Mouse (Mus musculus) myocyte (in vitro differentiated cells): ENCODE measurements at regions not wholly inside any gene's neighbourhood (a gene's known extent, or its start where the extent isn't known, plus 50 kb on each side); places are given as distances from the start of the nearest gene placed in this dataset.

Source experiments
- POLR2A ChIP-seq: IDR thresholded peaks from one replicate; pipeline ENCODE4 v1.6.1; 2011; ENCODE audit warnings: low read depth, mild to moderate bottlenecking, control low read depth, moderate library complexity; ENCODE audit not compliant: insufficient read length
- TCF12 ChIP-seq: IDR thresholded peaks from one replicate; pipeline ENCODE4 v1.6.1; 2011; ENCODE audit warnings: mild to moderate bottlenecking, control low read depth; ENCODE audit not compliant: poor library complexity, insufficient read depth, severe bottlenecking
- USF1 ChIP-seq: IDR thresholded peaks from one replicate; pipeline ENCODE4 v1.6.1; 2011; ENCODE audit warnings: low read depth, mild to moderate bottlenecking, control low read depth, moderate library complexity

DNA sequence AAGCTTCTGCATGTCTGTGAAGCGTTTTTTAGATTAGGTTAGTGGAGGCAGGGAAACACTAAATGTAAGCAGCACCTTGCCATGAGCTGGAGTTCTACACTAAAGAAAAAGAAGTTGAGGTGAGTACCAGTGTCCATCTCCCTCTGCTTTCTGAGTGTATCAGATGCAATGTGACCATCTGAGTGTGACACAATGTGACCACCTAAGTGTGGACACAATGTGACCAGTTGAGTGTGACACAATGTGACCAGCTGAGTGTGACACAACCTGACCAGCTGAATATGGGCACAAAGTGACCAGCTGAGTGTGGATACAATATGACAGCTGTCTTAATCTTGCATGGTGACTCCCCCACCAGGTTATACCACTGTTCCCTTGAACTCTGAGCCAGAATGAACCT lies 101.0 kb upstream of the Xpo1 start:
- TF ChIP-seq POLR2A: no peak
- TF ChIP-seq TCF12: no peak
- no peak for TF ChIP-seq USF1
